Mouse (Mus musculus): ENCODE results near the gene Myh11. TPM values are rescaled to one million over a fixed set of nuclear protein-coding genes. Genes with fewer than 3 reads are reported as not detected.

The Myh11 gene
- polyA plus RNA-seq (2016; fragmentation: Nextera tagmentation; extraction: Ambion mirVana), result 0.23 and 0.70 TPM in 2 replicates

DNA sequence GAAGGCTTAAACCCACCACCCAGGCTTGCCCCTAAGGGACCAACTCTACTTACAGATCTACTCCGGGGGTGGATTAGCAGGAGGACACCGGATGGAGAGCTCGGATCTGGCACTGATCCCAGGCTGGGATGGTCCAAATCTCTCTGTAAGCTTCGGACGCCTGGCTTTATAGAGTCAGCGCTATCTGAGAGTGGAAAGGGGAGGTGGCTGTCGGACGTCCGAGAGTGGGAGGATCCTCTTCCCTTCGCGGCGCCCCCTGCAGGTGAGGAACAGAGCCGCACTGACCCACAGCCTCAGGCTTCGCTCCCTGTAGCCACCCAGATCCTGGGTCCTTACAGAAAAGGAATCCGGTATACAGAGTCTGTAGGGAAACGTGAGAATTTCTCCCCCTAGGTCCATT, at the start of gene Myh11:
Gene Myh11 (minus strand): TSS at position 150 of the 400 bp plus-strand sequence.
- H3K4me1 ChIP-seq, result peaks cover 15% of the 10 kb centered on the region

DNA sequence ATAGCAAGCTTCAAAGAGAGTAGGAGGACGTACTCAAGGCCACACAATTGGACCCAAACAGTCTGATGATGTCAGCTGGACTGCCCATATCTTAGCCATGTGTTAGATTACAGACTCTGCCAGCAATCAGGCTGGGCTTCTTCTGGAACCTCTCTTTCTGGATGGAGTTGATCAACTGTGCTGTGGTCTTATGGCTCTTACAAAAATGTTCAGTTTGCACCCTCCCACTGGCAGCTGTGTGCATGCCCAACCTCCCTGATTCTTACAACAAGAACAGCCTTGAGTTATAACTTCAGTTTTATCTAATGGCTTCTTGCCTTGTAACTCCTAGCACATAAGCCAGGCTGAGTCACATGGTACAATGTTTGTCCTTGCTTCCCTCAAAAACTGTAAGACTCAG, 37.0 kb upstream of the Myh11 start:
- DNase-seq (ENCODE audit: low spot score), result no peak

More for the DNA sequence above, at the start of gene Myh11:
- DNase-seq (ENCODE audit: low spot score), result peak; percentile 80
- 7% methylated on average over 16 of the region's 16 CpGs for WGBS
- no peaks in the 10 kb centered on the region for H3K36me3 ChIP-seq
- peaks cover 86% of the 10 kb centered on the region for H3K27me3 ChIP-seq (ENCODE audit: insufficient read depth, poor library complexity, severe bottlenecking)
- peak within 1 kb of the TSS; percentile 54 for H3K4me3 ChIP-seq
- H3K27ac ChIP-seq, result no peak within 1 kb of the TSS
- no peaks in the 10 kb centered on the region for H3K9me3 ChIP-seq

DNA sequence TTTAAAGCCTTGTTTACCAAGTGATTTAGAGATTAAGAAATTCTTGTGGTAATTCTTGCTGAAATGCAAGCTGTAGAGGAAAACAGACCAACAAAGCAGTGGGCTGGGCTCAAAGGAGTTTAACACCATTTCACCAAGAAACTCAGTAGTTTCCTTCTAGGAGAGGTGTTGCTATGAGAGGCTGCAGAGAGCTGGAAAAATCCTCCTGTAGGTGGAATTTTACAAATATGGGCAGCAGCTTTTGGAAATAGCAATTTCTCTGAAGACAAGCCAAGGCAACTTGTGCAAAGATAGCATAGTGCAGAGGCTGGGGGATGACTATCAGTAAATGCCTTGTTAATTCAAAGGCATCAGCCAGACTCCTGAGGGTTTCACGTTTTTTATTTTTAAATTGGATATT, 29.3 kb upstream of the Myh11 start:
- Histone ChIP-seq H3K4me3 (no peak overlapping the region), H3K36me3 (no peaks in the 10 kb centered on the region), H3K27ac (no peak overlapping the region), H3K27me3 (ENCODE audit: insufficient read depth, poor library complexity, severe bottlenecking) (no peaks in the 10 kb centered on the region), H3K9me3 (no peaks in the 10 kb centered on the region), H3K4me1 (peaks cover 5% of the 10 kb centered on the region)
- 40% methylated on average over 1 of the region's 1 CpGs for WGBS
- DNase-seq (ENCODE audit: low spot score), result peak; percentile 38

More for the DNA sequence above, 37.0 kb upstream of the Myh11 start:
- H3K4me3 ChIP-seq, result no peak overlapping the region
- H3K9me3 ChIP-seq, result no peaks in the 10 kb centered on the region
- no peaks in the 10 kb centered on the region for H3K36me3 ChIP-seq
- H3K27ac ChIP-seq, result no peak overlapping the region
- 69% methylated on average over 1 of the region's 1 CpGs for WGBS
- no peaks in the 10 kb centered on the region for H3K27me3 ChIP-seq (ENCODE audit: insufficient read depth, poor library complexity, severe bottlenecking)
- no peaks in the 10 kb centered on the region for H3K4me1 ChIP-seq

DNA sequence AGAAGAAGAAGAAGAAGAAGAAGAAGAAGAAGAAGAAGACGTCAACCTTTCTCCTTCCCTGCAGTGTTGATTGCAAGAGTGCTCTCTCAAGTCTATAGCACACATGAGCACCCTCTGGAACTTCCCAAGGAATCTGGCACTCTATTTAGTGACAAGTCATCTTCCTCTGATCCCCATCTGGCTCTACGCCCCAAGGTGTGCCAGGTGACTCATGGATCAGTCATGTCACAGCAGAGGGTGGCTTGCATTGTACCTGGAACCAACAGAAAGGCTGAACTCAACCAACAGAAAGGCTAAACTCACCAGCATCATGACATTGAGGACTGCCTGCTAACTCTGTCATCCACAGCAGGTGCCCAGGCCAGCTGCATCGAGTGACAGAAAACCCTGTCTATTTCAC, 28.5 kb upstream of the Myh11 start:
- H3K4me3 ChIP-seq, result no peak overlapping the region
- DNase-seq (ENCODE audit: low spot score), result no peak
- no peaks in the 10 kb centered on the region for H3K9me3 ChIP-seq
- H3K27ac ChIP-seq, result no peak overlapping the region
- WGBS, result 83% methylated on average over 3 of the region's 3 CpGs
- no peaks in the 10 kb centered on the region for H3K27me3 ChIP-seq (ENCODE audit: insufficient read depth, poor library complexity, severe bottlenecking)
- H3K36me3 ChIP-seq, result peaks cover 2% of the 10 kb centered on the region; the same call in 1 of the 2 replicates
- H3K4me1 ChIP-seq, result peaks cover 5% of the 10 kb centered on the region

DNA sequence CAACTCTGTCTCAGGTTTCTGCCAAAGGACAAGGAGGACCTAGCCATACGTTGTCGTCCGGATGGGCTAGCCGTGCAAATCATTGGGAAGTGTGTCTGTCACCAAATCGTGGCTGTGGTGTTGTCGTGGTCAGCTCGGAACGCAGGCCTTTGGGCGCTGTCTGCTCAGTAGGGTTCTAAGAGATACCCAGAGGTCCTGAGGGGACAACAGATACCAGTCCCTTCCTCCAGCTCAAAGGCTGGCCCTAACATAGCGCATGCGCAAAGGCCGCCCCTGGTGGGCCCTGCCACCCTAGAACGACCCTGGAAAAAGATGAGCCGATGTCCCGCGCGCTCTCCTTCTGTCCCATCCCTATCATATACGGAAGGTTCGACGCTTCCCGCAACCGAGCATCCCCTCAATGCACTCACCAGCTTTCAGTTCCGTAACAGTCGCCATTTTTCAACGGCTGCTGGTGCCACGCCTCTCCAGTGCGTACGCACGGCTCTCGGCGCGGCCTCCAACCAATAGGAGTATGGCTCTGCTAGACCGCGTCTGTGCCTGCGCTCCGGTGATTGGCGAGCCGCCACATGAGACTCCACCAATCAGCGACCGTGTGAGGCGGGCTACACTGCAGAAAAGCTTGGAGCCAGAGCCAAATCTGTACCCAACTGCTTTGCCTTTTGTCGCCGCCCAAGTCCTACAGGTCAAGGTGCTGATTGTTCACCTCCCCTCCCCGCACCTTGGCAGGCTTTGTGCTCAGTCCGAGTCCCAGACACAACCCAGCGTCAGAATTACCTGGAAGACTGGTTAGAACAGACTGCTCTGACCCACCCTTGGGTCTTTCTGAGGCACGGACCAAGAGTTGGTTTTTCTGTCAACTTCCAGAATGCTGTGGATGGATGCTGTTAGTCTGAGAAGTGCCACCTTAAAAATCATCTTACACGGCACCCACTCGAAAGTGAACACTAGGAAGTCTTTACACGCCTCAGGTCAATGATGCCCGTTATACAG, 26.0 kb upstream of the Myh11 start, which contains the start of gene Fopnl:
Gene Fopnl (minus strand): TSS at position 522 of the 993 bp plus-strand sequence.
- 4% methylated on average over 51 of the region's 51 CpGs for WGBS
- H3K27ac ChIP-seq, result peak within 1 kb of the TSS; percentile 95
- no peaks in the 10 kb centered on the region for H3K9me3 ChIP-seq
- peaks cover 5% of the 10 kb centered on the region for H3K4me1 ChIP-seq
- peak within 1 kb of the TSS; percentile 80 for H3K4me3 ChIP-seq
- DNase-seq (ENCODE audit: low spot score), result peak; percentile 98
- H3K27me3 ChIP-seq (ENCODE audit: insufficient read depth, poor library complexity, severe bottlenecking), result no peaks in the 10 kb centered on the region
- peaks cover 15% of the 10 kb centered on the region for H3K36me3 ChIP-seq

DNA sequence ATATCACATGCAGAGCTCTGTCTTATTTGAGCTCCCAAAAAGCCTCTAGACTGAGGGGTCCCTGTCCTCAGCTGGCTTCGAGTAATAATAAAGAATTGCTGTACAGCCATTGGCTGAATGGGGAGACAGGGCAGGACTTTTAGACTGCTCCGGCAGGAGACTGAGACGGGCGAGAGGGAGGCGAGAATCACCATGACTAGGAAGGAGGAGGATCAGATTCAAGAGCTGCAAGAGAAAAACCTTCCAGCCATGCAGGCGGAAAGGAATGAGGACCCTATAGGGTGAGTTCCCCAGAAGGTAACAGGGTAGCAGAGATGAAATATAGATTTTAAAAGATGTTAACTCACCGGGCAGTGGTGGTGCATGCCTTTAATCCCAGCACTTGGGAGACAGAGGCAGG, 21.7 kb upstream of the Myh11 start:
- H3K36me3 ChIP-seq, result peaks cover 50% of the 10 kb centered on the region

DNA sequence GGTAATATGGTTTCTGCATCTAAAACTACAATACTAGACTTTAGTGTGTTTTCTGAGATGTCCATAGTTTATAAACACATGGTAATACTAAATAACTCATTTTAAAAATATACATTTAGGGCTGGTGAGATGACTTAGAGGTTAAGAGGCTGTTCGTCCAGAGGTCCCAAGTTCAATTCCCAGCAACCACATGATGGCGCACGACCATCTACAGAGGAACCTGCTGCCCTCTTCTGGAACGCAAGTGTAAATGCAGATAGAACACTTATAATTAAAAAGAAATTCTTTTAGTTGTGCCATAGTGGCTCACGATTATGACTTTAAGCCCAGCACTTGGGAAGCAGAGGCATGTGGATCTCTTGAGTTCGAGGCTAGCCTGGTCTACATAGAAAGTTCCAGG, 20.2 kb upstream of the Myh11 start:
- DNase-seq (ENCODE audit: low spot score), result no peak
- Histone ChIP-seq H3K27ac (no peak overlapping the region), H3K4me3 (no peak overlapping the region), H3K36me3 (peaks cover 64% of the 10 kb centered on the region), H3K4me1 (peaks cover 4% of the 10 kb centered on the region), H3K9me3 (no peaks in the 10 kb centered on the region), H3K27me3 (ENCODE audit: insufficient read depth, poor library complexity, severe bottlenecking) (no peaks in the 10 kb centered on the region)
- WGBS, result 52% methylated on average over 6 of the region's 6 CpGs

More for the DNA sequence above, 21.7 kb upstream of the Myh11 start:
- Histone ChIP-seq H3K4me1 (peaks cover 5% of the 10 kb centered on the region), H3K27ac (no peak overlapping the region), H3K4me3 (no peak overlapping the region), H3K27me3 (ENCODE audit: insufficient read depth, poor library complexity, severe bottlenecking) (no peaks in the 10 kb centered on the region), H3K9me3 (no peaks in the 10 kb centered on the region)
- WGBS, result 88% methylated on average over 7 of the region's 7 CpGs
- no peak for DNase-seq (ENCODE audit: low spot score)

DNA sequence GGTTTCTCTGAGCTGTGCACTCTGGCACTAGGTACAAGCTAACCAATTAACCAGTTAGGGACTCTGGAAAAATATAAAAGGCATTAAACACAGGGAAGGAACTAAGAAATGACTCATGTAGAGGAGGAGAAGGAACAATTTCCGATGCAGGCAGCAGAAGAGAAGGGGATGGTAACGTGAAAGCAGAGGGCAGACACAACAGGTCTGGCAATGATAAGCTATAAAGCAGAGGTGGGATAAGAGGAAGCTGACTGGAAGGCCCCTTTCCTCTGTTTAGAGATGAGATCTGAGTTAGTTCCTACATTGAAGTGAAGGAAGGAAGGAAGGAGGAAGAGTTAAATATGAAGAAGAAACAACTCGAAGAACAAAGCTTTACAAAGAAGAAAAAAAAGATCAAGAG, 18.7 kb upstream of the Myh11 start:
- no peaks in the 10 kb centered on the region for H3K4me1 ChIP-seq
- H3K36me3 ChIP-seq, result peaks cover 66% of the 10 kb centered on the region
- no peaks in the 10 kb centered on the region for H3K9me3 ChIP-seq
- H3K4me3 ChIP-seq, result no peak overlapping the region
- no peaks in the 10 kb centered on the region for H3K27me3 ChIP-seq (ENCODE audit: insufficient read depth, poor library complexity, severe bottlenecking)
- WGBS, result 63% methylated on average over 3 of the region's 3 CpGs
- DNase-seq (ENCODE audit: low spot score), result no peak
- H3K27ac ChIP-seq, result no peak overlapping the region

DNA sequence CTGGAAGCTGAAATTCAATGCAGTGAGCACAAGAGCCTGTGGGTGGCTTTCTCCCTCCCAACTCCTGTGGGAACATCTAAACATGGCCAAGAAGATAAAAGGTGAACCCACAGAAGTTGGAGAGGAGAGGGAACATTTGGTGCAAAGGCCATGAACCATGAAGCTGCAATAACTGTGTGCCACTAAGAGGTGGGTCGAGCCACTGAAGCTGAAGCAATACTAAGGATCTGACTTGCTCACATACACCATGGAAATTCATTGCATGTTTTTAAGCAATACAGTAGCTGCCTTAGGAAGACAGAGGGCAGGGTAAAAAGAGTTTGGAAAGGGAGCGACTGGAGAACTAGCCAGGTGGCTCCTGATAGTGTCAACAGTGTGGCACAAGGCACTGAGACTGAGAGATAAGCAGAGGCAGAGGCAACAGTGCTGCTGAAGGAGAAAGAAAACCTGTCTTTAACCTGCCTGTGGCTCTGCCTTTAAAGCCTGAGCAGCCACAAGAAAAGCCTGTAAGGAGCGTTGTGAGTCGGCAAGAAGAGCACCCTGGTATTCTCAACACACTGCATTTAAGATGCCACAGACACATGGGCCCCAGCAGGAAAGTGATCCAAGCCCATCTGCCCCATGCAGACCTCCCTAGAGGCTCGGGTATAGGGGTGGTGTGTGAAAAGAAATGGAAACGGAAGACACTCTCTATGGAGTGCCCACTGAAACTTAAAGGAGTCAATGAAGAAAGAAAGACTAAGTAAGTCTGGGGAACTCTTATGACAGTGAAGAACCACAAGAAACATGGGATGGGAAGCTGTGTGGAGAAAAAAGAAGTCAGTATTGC, 17.3 kb upstream of the Myh11 start:
- WGBS, result 71% methylated on average over 6 of the region's 6 CpGs
- DNase-seq (ENCODE audit: low spot score), result peak; percentile 76
- Histone ChIP-seq H3K27ac (0 out of 2 replicates have a peak overlapping the region, but pooled peaks have one; percentile 25), H3K4me3 (no peak overlapping the region), H3K36me3 (peaks cover 67% of the 10 kb centered on the region), H3K4me1 (no peaks in the 10 kb centered on the region), H3K9me3 (no peaks in the 10 kb centered on the region), H3K27me3 (ENCODE audit: insufficient read depth, poor library complexity, severe bottlenecking) (no peaks in the 10 kb centered on the region)

DNA sequence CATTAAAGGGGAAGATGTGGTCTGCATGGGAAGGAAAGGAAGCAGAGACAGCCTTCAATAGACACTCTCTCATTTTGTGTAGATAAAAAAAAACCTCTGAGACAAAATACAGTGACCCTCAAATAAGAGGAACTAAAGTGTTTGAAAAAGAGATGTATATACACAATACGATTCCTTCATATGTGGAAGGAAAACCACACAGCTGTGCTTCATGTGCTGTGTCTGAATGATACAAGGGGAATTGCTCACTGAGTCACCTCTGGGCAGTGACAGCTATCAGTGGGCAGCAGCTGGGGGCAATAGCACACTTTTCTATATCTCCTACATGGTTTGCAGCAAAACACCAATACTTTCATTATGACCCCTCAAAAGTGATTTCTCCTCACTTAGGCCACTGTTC, 16.2 kb upstream of the Myh11 start:
- WGBS, result 77% methylated on average over 1 of the region's 1 CpGs
- Histone ChIP-seq H3K4me3 (no peak overlapping the region), H3K27me3 (ENCODE audit: insufficient read depth, poor library complexity, severe bottlenecking) (no peaks in the 10 kb centered on the region), H3K27ac (no peak overlapping the region), H3K4me1 (no peaks in the 10 kb centered on the region), H3K36me3 (peaks cover 65% of the 10 kb centered on the region), H3K9me3 (no peaks in the 10 kb centered on the region)
- DNase-seq (ENCODE audit: low spot score), result peak; percentile 78

DNA sequence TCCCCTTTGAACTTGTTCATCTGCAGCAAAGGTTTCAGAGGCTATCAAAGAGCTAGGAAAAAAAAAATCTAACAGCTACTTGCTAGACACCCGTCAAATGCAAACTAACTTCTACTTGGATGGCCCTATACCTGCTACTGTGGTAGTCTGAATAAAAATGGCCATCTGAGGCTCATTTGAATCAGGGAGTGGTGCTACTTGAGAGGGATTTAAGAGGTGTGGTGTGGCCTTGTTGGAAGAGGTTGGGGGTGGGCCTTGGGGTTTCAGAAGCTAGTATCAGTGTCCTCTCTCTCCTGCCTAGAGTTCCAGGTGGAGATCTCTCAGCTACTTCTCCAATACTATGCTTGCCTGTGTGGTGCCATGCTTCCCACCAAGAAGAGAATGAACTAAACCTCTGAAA, 15.3 kb upstream of the Myh11 start:
- Histone ChIP-seq H3K9me3 (no peaks in the 10 kb centered on the region), H3K27ac (no peak overlapping the region), H3K4me1 (no peaks in the 10 kb centered on the region), H3K36me3 (peaks cover 61% of the 10 kb centered on the region), H3K27me3 (ENCODE audit: insufficient read depth, poor library complexity, severe bottlenecking) (no peaks in the 10 kb centered on the region), H3K4me3 (no peak overlapping the region)
- 87% methylated on average over 1 of the region's 1 CpGs for WGBS
- DNase-seq (ENCODE audit: low spot score), result no peak

DNA sequence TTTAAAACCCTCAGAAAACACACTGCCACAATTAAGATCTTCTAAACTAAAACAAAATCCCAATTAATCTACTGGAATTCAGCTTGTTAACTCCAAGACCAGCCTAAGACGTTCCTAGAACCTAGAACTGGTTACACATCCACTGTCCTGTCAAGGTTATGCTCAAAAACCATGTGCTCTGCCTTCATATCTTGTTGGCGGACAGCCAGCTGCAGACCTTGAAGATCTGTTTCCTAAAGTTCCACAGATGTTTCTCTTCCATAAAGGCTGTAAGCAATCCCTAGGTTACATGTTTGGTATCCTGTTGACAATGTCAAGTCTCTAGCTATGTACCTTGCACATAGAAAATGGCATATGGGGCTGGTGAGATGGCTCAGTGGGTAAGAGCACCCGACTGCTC, 13.6 kb upstream of the Myh11 start:
- H3K27me3 ChIP-seq (ENCODE audit: insufficient read depth, poor library complexity, severe bottlenecking), result no peaks in the 10 kb centered on the region
- H3K27ac ChIP-seq, result no peak overlapping the region
- 85% methylated on average over 3 of the region's 3 CpGs for WGBS
- DNase-seq (ENCODE audit: low spot score), result no peak
- H3K9me3 ChIP-seq, result no peaks in the 10 kb centered on the region
- H3K36me3 ChIP-seq, result peaks cover 60% of the 10 kb centered on the region
- no peaks in the 10 kb centered on the region for H3K4me1 ChIP-seq
- H3K4me3 ChIP-seq, result no peak overlapping the region

DNA sequence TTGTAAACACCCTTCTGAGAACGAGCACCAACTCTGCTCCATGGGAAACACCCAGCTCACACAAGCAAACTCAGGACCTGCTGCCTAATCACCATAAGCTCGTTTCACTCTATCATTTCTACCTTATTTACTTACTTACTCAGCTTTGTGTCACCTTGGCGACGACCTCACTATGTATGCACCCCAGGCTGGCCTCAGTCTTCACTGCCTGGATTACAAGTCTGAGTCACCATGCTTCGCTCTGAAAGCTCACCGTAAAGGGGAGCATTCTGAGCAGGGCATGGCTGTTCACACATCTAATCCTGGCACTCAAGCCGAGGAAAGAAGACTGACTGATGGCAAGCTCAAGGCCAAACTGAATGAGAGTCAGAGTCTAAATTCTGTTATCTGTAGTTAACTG, 12.5 kb upstream of the Myh11 start:
- H3K36me3 ChIP-seq, result peaks cover 66% of the 10 kb centered on the region

More for the DNA sequence above, 12.5 kb upstream of the Myh11 start:
- 68% methylated on average over 7 of the region's 7 CpGs for WGBS
- H3K4me3 ChIP-seq, result no peak overlapping the region
- no peak for DNase-seq (ENCODE audit: low spot score)
- no peak overlapping the region for H3K27ac ChIP-seq
- H3K27me3 ChIP-seq (ENCODE audit: insufficient read depth, poor library complexity, severe bottlenecking), result no peaks in the 10 kb centered on the region
- no peaks in the 10 kb centered on the region for H3K4me1 ChIP-seq
- no peaks in the 10 kb centered on the region for H3K9me3 ChIP-seq

Data from heart, embryonic 10.5 days (tissue).